Mouse (Mus musculus) retina, adult 2 months (tissue): ENCODE measurements around the gene Sptbn4.

Experiments used
- DNase-seq: peaks from one replicate; pipeline ENCODE4 v3.0.0-alpha.2; 2012; ENCODE audit warnings: low read depth, low spot score

Gene Sptbn4

GRCm38 (mm10) chr7:27383233-27383632 lies 64.3 kb downstream of the Sptbn4 start:
- no peak for DNase-seq

- DNase-seq, result no peak
Observed at GRCm38 (mm10) chr7:27381560-27381959, 65.9 kb downstream of the Sptbn4 start.

GRCm38 (mm10) chr7:27381009-27381408 lies 66.5 kb downstream of the Sptbn4 start:
- no peak for DNase-seq

- no peak for DNase-seq
Observed at GRCm38 (mm10) chr7:27379836-27380235, 67.7 kb downstream of the Sptbn4 start.

- no peak for DNase-seq
Observed at GRCm38 (mm10) chr7:27378431-27378830, 69.1 kb downstream of the Sptbn4 start.

GRCm38 (mm10) chr7:27375274-27375673 lies 72.2 kb downstream of the Sptbn4 start:
- DNase-seq, result no peak

GRCm38 (mm10) chr7:27371715-27372462 lies 75.6 kb downstream of the Sptbn4 start:
- no peak for DNase-seq

GRCm38 (mm10) chr7:27369111-27369510 lies 78.4 kb downstream of the Sptbn4 start:
- no peak for DNase-seq

GRCm38 (mm10) chr7:27367976-27368375 lies 79.5 kb downstream of the Sptbn4 start:
- no peak for DNase-seq

- DNase-seq, result no peak
Observed at GRCm38 (mm10) chr7:27366082-27366844, 81.2 kb downstream of the Sptbn4 start.

- DNase-seq, result no peak
Observed at GRCm38 (mm10) chr7:27364379-27364778, 83.1 kb downstream of the Sptbn4 start.

GRCm38 (mm10) chr7:27361283-27361946 lies 86.1 kb downstream of the Sptbn4 start:
- DNase-seq, result peak; percentile 98

GRCm38 (mm10) chr7:27360749-27361148 lies 86.7 kb downstream of the Sptbn4 start:
- DNase-seq, result no peak

GRCm38 (mm10) chr7:27359706-27360358 lies 87.7 kb downstream of the Sptbn4 start:
- DNase-seq, result no peak

- DNase-seq, result no peak
Observed at GRCm38 (mm10) chr7:27359162-27359561, 88.3 kb downstream of the Sptbn4 start.

- DNase-seq, result no peak
Observed at GRCm38 (mm10) chr7:27357595-27357978, 89.9 kb downstream of the Sptbn4 start.

- no peak for DNase-seq
Observed at GRCm38 (mm10) chr7:27356861-27357594, 90.5 kb downstream of the Sptbn4 start, which contains the start of gene Gm20479. Gm20479 (minus strand) TSS chr7:27357419.

- DNase-seq, result no peak
Observed at GRCm38 (mm10) chr7:27356248-27356647, 91.2 kb downstream of the Sptbn4 start.

GRCm38 (mm10) chr7:27355745-27356240 lies 91.7 kb downstream of the Sptbn4 start, which contains the start of gene Shkbp1:
Shkbp1 (minus strand) TSS chr7:27356019.
- peak; percentile 76 for DNase-seq

- no peak for DNase-seq
Observed at GRCm38 (mm10) chr7:27355261-27355660, 92.2 kb downstream of the Sptbn4 start.

GRCm38 (mm10) chr7:27354783-27355182 lies 92.7 kb downstream of the Sptbn4 start:
- DNase-seq, result no peak
